Mouse (Mus musculus) adrenal gland (tissue): ENCODE measurements around the gene Gfer.
"Not testable (repeated sequence)": the region's sequence is repeated elsewhere in the genome, so short reads cannot be mapped to it uniquely, and the experiment has no call there.

Experiments
- intact Hi-C: fragments of 180-260 bp; cut with DNase I; formaldehyde crosslinking; loops from one replicate; pipeline ENCODE4 v1.15.1; 2025

The Gfer gene

GRCm38 (mm10) chr17:24723122-24723880 is 27.3 kb upstream of the Gfer start:
- intact Hi-C loops: no loop called here

GRCm38 (mm10) chr17:24722220-24722924 is 26.4 kb upstream of the Gfer start:
- intact Hi-C loops: no loop called here

GRCm38 (mm10) chr17:24721383-24721955 is 25.5 kb upstream of the Gfer start:
- intact Hi-C loops: not testable (repeated sequence)

GRCm38 (mm10) chr17:24720616-24721015 is 24.7 kb upstream of the Gfer start:
- intact Hi-C loops: not testable (repeated sequence)

- intact Hi-C loops: no loop called here
Observed at GRCm38 (mm10) chr17:24719494-24720222, 23.7 kb upstream of the Gfer start.

- intact Hi-C loops: not testable (repeated sequence)
Observed at GRCm38 (mm10) chr17:24718938-24719337, 23.0 kb upstream of the Gfer start.

GRCm38 (mm10) chr17:24717943-24718342 is 22.0 kb upstream of the Gfer start, which contains the start of the genes Rnf151 and Rps2:
Rnf151 (minus strand) TSS chr17:24718063.
Rps2 (plus strand) TSS chr17:24718116.
- intact Hi-C loops: no loop called here

- intact Hi-C loops: no loop called here
Observed at GRCm38 (mm10) chr17:24716166-24716682, 20.3 kb upstream of the Gfer start.

GRCm38 (mm10) chr17:24715556-24715955 is 19.6 kb upstream of the Gfer start:
- intact Hi-C loops: no loop called here

- intact Hi-C loops: no loop called here
Observed at GRCm38 (mm10) chr17:24708646-24709045, 12.7 kb upstream of the Gfer start.

- intact Hi-C loops: no loop called here
Observed at GRCm38 (mm10) chr17:24707801-24708425, 12.0 kb upstream of the Gfer start.

- intact Hi-C loops: no loop called here
Observed at GRCm38 (mm10) chr17:24706982-24707800, 11.2 kb upstream of the Gfer start, which contains the start of gene Tbl3. Tbl3 (minus strand) TSS chr17:24707660.

- intact Hi-C loops: no loop called here
Observed at GRCm38 (mm10) chr17:24705821-24706220, 9.9 kb upstream of the Gfer start.

- intact Hi-C loops: no loop called here
Observed at GRCm38 (mm10) chr17:24701251-24701650, 5.3 kb upstream of the Gfer start.

GRCm38 (mm10) chr17:24699473-24699872 is 3.5 kb upstream of the Gfer start:
- intact Hi-C loops: no loop called here

GRCm38 (mm10) chr17:24698715-24699114 is 2.8 kb upstream of the Gfer start:
- intact Hi-C loops: no loop called here

- intact Hi-C loops: no loop called here
Observed at GRCm38 (mm10) chr17:24697985-24698384, 2.0 kb upstream of the Gfer start.

- intact Hi-C loops: no loop called here
Observed at GRCm38 (mm10) chr17:24695326-24696010, 488 bp downstream of the Gfer start.

- intact Hi-C loops: no loop called here
Observed at GRCm38 (mm10) chr17:24692385-24692784, 3.6 kb downstream of the Gfer start.
